Mouse (Mus musculus) common myeloid progenitor, adult 5-6 weeks (primary cell): ENCODE data around the gene Ptprn2. TPM values are rescaled to one million over a fixed set of nuclear protein-coding genes. Genes with fewer than 3 reads are reported as not detected.

ENCODE experiments used
- ATAC-seq: replicated peaks from 2 replicates; pipeline ENCODE4 v1.8.0; 2016; ENCODE audit warnings: low read depth, mild to moderate bottlenecking, moderate TSS enrichment, inconsistent platforms; ENCODE audit not compliant: poor library complexity, severe bottlenecking
- total RNA-seq: library from RNA; stranded (forward); fragments of 200-1000, 187-1606 nt; gene quantifications from 2 replicates; pipeline ENCODE4 v1.2.3, GENCODE M21; 2017

Ptprn2 gene
- total RNA-seq, 1 experiment from 2014 or later, result not detected

DNA sequence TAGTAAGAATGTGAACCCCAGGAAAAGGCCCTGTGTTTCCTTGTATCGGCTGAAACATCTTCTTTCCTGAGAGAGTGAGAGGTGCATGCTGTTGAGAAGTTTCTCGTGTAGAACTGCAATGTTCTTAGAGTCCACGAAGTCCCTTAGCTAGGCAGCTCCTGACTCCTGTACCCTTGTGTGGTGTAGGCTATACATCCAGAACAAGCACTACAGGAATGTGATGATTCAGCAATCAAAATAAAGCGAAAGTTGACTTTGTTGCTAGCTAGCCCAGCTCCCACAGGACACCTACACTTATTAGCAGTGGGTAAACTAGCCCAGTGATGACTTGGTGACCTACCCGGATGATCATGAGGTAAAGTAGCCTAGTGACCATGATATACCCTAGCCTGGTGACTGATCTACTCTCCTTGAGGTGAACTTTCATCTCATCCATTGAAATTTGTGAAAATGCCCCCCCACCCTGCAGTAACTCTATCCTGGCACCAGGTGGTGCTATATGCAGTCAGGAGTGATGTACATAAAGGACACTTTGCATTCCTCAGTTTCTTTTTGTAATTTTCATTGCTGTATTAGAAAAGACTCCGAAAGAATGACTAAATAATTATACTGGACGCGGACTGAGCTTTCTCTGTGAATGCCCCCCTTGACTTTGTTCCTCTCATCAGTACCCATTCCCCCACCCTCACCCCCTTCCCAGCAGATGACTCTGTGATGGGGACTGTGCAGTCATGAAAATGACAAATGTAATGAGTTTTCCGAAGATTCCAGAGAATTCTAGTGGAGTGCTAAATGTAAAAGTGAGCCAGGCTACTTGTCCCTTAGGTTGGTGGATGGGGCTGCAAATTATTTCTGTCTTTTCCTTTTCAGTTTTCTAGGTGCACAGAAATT is 140.1 kb downstream of the Ptprn2 start:
- peak; percentile 76 for ATAC-seq

DNA sequence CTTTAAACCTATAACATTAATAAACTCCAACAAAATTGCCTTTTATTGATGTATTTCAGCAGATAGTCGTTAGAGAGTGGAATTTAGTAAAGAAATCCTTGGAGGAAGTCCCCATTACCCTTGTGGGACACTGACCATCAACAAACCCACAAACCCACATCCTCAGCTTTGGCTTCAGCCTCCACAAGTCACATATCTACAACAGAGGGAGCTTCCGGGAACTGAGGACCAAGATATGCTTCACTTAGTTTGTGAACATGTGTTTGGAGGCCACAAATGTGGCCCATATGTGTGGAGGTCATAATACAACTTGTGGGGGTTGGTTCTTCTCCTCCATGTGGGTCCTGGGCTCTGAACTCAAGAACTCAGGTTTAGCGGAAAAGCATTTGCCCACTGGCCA is 143.5 kb downstream of the Ptprn2 start:
- peak; percentile 57 for ATAC-seq

DNA sequence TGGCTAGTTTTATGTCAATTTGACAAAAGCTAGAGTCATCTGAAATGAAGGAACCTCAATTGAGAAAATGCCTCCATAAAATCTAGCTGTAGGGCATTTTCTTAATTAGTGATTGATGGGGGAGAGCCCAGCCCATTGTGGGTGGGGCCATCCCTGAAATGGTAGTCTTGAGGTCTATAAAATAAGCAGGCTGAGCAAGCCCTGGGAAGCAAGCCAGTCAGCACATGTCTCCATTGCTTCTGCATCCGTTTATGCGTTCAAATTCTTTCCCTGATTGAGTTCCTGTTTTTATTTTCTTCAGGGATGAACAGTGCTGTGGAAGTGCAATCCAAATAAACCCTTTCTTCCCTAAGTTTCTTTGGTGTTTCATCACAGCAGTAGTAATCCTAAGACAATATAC is 152.0 kb downstream of the Ptprn2 start:
- no peak for ATAC-seq

DNA sequence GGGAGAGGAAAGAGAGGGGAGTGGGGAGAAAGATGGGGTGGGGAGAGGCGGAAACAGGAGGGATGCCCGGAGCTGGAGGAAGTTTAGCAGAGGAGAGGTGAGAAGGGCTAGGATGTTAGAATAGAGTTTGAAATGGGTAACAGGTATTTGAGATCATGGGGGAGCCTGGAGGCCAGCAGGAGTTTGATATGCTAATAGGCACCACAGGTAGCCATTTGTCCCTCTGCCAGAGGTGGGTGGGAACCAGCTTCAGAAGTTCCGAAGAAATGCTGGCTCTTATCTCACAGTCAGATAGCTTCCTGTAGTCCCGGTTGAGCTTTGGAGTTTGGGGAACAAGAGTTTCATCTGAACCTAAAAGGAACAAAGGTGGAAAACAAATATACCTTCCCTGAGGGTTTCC is 155.4 kb downstream of the Ptprn2 start:
- no peak for ATAC-seq

DNA sequence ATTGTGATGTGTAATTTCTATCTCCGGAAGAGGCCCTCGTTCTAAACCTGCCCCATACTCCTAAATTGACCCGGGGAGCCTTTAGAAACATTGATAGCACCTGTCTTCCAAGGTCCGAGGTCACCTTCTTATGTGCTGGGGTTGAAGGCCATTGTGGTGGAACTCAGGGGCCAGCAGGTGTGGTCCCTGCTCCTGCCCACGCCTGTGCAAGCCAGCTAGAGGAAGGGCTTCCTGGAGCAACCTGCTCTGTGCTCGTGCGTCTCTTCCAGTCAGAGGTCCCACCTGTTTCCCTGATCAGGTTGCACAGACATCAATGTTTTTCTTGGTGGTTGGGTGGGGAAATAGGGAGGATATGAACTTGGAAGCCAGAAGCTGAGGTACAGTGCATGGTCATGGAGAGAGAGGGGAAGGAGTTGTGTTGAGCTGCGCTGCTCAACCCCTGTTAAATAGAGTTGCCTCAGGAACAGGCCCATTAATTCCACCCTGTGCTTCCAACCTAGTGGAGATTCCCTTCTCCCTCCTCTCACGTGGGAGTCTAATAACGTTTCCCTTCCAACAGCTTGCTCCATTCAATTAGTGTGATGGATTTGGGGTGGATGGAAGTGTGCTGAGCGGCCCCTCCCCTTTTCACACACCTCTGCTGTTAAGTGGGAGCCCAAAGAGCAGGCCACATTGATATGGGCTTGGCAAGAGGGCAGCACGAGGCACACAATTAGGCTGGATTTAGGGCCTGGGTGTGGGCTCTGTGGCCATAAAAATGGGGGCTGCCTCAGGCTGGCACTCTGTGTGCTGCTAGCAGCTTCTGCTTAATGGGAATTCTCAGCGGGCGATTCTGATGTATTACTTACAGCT is 156.0 kb downstream of the Ptprn2 start:
- no peak for ATAC-seq

DNA sequence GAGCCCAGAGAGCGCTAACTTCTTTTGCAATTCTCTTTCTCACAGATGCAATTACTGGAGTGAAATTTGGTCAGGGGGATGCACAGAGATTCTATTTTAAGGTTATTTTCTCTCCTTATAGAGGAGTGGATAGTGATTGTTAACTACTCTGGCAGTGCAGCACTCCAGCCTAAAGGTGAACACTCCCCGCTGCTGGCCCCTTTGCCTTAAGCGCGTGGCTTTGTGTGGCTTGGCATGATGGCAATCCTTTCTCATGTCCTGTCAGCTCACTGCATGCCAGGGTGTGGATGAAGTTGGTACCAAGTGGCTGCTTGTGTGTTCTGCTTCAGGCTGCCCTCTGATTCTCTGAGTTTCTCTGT is 156.7 kb downstream of the Ptprn2 start:
- ATAC-seq, result no peak

DNA sequence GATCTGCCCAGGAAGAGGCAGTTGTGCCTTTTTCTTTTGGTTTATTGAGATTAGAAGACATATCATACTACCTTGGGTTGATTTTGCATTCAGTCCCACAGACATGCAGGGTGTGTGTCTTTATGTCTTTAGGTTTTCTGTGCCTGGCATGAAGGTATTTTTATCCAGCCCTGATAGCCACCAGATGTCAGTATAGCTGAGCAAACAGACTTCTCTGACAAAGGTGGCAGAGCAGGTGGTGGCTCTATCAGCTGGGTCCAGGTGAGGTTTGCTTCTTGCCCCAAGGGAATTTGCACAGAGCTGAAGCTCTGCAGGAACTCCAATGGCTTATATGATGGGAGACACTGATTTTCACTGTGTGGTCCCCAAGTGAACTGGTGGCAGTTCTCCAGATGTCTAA is 161.3 kb downstream of the Ptprn2 start:
- no peak for ATAC-seq

DNA sequence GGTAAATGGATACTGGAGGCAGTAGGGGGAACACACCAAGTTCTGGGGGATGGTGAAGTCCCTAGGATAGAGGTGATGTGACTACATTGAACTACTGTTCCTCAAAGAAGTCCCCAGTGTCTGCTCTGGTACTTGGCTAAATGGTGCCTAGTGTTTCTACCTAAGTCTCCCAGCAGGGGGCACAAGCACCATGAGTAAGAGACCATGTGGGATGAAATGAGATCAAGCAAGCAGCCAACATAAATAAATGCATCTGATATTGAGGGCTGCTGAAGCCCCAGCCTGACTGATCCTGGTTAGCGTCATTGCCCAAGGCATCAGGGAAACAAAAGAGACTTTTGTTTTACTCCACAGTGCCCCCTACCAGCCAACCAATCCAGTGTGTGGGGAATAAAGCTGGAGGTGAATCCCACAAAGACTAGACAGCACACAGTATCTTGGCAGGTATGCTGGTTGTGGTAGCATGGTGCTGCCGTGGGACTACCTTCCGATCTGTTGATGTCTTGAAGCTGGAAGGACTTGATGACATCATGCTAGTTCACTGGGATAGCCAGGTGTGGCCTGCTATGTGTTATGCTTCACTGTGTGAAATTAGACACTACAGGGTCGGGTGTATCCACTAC is 163.2 kb downstream of the Ptprn2 start:
- ATAC-seq, result peak; percentile 54; the same call in 1 of the 2 replicates

DNA sequence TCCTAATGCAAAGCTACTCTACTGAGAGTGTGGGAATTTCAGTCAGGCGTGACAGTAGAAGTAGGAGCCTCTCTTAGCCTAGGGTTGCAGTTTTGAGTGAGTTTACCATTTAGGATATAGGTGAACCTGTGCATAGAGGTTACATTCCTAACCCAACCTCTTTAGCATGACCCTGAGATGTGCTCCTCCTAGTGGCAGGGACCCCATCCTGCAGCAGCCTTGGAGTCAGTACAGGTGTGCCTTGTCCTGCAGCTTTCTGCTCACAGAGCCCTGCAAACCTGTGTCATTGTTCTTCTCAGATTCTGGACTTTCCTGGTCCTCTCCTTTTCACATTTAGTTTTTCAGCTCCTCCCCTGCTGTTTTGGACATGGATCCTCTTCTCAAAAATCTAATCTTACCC is 168.2 kb downstream of the Ptprn2 start:
- ATAC-seq, result no peak

DNA sequence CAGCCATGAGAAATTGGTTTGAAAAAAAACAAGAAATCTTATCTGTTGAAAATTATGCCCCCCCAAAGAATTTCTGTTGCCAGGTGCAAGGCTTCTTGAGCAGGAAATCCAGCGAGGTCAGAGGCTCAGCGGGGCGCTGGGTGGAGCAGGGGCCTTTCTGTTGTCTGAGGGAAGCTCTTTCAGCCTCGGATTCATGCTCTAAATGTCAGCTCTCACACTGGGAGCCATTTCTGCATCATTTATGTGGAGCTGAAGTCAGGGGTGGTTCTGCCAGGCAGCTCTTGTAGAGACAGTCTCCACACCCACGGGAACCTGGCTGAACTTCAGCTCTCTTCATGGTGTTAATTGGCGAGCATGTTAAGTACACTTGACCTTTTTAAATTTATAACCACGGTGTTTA is 174.6 kb downstream of the Ptprn2 start:
- no peak for ATAC-seq

DNA sequence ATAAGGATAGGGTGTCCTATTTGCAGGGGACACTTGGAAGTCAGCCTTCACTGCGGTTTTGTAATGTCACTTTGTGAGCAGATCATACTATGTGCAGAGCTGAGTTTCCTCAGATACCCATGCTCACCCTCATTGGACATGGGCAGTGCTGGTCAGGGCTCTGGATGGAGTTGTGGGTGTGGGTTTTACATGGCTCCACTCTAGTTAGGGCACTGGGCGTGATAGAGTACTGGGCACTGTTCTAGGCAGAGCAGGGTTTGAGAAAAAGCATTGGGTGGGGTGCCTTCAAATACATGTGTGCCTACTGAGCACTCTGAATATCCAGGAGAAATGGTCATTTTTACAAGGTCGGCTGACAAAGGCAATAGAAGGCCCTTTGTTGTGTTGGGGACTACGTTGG is 175.5 kb downstream of the Ptprn2 start:
- no peak for ATAC-seq

DNA sequence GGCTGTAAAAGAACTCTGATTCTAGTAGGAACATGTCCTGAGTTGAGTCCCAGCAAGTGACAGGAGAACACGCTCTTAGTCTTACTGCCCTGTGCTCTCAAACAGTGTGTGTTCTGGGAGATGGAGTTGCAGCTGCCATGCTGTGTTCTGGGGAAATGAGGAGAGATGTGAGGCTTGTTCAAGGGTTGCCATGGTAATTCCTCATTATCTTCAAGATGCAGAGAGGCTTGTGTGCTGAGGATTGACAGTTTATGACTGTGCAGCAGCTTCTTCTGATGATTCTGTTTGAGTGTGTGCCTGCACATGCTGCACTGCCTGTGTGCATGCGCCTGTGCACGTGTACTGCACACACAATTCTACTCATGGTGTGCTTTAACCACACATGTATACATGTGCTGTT is 192.2 kb downstream of the Ptprn2 start:
- ATAC-seq, result no peak

DNA sequence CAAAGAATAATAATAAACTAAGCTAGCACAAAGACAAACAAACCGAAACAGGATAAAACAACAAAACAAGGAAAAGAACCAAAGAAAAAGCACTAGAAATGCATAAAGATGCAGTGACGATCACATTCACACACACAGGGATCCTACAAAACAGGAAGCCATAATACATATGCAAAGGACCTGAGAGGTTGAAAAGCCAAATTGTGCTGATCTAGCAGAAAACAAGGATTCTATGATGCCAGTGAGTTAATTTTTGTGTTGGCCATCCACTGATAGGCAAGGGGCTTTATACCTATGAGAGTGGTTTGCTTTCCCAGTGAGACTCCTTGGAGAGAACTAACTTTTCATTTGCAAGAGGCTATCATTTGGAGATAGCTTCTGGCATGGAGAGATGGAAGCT is 204.3 kb downstream of the Ptprn2 start:
- ATAC-seq, result no peak

DNA sequence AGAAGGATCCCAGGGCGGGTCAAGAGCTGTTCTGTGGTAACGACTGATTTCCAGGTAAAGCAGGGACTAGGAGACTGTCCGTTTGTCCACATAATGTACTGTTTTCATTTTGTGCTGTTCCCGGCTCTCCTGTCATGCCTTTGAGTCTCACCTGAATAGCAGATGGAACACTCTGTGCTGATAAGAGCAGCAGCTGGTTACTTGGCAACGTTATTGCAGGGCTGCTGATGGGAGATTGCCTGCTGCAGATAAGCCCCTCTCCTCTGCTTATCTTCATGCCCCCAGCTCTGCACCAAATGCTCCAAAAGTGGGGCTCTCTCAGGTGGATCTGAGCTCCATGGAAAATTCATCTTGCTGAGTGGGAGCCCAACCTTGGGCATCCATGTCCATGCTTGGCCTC is 224.0 kb downstream of the Ptprn2 start:
- ATAC-seq, result no peak

DNA sequence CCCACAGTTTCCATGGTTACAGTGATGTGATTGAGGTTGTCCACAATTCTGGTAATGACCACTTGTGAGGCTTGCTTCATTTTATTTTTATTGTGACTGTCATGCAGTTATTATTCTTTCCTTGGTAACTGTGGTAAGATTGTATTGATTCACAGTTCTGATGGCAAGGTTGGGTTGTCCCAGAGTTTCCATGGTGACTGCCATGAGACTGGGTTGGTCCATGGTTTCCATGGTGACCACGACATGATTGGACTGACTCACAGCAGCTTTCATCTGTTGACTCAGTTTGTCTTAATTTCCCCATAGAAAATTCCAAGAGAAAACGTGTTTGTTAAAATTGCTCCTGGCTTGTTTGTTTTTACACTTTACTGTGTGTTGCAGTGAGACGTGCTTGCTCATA is 225.2 kb downstream of the Ptprn2 start:
- ATAC-seq, result no peak

DNA sequence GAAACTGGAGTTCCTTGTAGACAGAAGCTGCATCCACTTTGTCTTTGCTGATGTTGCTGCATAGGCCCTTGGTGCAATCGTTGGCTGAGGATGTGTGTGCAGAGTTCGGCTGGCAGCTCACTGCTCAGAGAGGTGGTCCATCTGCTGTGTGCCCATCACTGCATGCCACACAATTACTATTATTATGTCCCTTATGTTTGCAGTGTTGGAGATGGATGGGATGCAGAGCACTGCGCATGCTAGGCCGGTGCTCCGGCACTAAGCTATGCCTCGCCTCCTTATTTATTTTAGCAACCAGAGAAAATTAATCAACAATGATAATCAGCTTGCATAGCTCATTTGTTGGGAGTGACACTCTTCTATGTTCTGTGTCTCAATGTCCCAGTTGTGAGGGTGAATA is 225.6 kb downstream of the Ptprn2 start:
- ATAC-seq, result no peak

DNA sequence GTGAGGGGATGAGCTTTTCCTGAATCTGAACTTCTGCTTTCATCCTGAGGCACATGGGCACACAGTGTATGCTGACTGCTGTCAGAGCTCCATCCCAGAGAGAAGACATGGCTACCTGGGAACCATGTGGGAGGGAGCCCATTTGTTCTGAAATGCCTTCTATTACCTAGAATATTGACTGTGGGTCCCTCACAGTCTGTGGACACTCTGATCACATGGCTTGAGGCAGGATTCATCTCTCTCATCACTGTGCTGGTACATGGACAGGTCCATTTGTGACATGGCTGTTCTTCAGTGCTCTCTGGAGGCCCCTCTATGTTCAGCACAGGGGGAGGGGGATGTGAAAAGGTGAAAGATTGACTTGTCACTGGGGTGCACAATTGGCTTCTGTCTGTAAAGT is 227.6 kb downstream of the Ptprn2 start:
- ATAC-seq, result no peak

DNA sequence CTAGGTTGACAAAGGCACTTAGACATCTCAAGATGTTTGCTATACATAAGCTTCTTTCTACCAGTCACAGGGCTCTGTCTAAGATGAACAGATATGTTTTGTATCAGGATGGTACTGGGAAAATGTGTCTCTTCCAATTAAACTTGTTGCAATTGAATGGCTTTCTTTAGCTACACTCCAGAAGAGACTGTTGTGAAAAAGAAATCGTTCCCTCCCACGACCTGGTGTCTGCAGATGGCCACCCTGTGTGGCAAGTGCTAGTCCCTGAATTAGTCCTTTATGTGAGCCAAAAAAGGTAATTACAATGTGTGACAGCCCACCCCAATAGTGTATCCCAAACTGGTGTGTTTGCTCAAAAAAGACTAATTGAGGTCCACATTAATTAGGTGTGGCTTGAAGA is 235.5 kb downstream of the Ptprn2 start:
- ATAC-seq, result no peak

DNA sequence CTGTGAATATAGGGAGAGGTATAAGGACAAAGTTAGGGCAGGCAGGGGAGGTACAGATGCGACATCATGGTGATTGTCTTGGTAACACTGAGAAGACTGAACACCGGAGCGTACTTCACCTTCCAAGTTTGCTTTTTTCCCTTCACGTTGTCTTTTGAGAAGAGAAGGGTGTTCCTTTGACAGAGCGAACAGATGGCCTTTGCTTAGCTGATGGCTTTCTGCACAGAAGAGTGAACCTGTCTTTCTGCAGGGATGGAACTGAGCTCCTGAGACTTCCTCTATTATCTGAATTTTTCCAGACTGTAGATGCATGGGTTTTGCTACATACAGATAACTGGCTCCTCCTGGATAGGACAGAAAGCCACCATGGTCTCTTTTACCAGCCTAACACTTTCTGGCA is 254.6 kb downstream of the Ptprn2 start:
- no peak for ATAC-seq

DNA sequence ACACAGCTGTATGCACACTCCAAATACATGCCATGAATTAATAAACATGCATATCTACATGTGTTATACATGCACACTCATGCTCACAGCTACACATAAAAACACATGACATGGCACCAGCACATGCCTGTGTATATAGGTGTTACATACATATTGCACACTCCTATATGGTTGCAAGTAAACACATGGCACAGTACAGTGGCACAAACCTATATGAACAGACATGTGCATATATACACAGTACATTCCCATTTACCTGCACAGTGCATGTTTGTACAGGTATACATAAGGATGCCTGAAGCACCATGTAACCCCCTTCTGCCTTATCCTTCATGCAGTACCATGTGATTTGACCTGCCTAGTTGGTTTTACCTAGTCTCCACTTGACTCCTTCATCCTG is 255.8 kb downstream of the Ptprn2 start:
- ATAC-seq, result no peak

DNA sequence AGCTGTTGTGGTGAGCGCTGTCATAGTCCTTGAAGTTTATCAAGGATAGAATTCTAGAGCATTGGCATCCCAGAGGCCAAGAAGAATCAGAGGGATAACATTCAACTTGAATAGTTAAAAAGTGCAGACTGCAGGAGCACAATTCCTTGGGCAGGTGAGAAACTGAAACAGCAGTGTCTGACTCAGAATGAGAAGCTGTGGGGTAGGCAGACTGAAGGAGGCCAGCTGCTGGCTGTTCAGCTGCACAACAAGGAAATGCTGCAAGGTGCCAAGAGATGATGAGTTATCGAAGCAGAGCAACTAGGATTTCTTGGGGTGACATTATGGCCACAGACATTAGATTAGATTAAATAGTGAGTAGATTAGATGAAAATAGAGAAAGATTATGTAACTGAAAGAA is 260.9 kb downstream of the Ptprn2 start:
- no peak for ATAC-seq
